Mouse (Mus musculus): ENCODE measurements around the gene Pck1.

The Pck1 gene

GRCm38 (mm10) chr2:173203726-173204125 is 50.9 kb downstream of the Pck1 start:
- no peak for DNase-seq (ENCODE audit: low read depth, low spot score)

- no peak for DNase-seq (ENCODE audit: low read depth, low spot score)
Observed at GRCm38 (mm10) chr2:173204671-173205070, 51.8 kb downstream of the Pck1 start.

GRCm38 (mm10) chr2:173205563-173206099 is 52.8 kb downstream of the Pck1 start:
- no peak for DNase-seq (ENCODE audit: low read depth, low spot score)

GRCm38 (mm10) chr2:173207051-173207450 is 54.2 kb downstream of the Pck1 start:
- no peak for DNase-seq (ENCODE audit: low read depth, low spot score)
